ENCODE assay signal across 8 mouse cellular contexts in the genomic region with DNA sequence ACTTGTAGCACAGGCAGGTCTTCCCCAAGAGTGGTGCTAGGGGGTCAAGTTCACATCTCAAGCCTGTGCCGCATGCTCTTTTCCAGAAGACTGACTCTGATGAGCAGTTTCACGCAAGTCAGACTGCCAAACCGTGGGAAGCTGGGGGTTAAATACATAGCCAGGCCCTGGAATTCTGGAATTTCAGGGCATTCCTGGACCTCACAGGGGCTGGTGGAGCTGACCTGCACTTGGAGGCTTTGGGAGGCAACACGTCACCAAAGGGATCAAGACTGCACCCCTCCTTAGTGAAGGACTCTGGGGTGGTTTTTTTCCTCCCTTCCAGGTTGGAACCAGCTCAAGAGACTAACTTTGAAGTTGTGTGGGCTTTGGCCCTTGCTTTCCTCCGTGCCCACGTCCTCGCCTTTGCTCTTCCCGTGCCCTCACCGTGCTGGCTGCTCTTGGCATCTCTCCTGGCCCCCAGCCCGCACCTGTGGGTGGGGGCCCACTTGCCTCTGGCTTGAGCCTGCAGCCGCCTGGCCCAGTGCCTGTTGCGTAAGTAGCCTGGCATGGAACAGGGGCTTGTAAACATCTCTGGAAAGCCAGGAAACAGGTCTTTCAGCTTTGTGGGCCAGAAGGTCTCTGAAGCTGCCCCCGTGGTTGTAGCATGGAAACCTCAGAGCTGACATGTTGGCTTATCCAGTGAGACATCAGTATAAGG. TPM values are rescaled to one million over a fixed set of nuclear protein-coding genes. Genes with fewer than 3 reads are reported as not detected.
A peak's percentile ranks its signal among the peaks of the same experiment; 100 is the strongest.
DNase-seq lines count a peak whose midpoint lies in the region; ATAC-seq and TF ChIP-seq lines count a peak whose summit lies in the region.

No protein-coding gene starts in this region.

- DNase-seq in cerebellum, postnatal 10 days, result peak; percentile 62 to 72
- DNase-seq in cerebellum, postnatal 25 days, result no peak
- DNase-seq in Patski (ENCODE audit: low read depth, low spot score), result no peak
- DNase-seq in heart, postnatal 36 days, result peak; percentile 52 to 54
- DNase-seq in lung, postnatal 10 days, result peak; percentile 86
- no peak for DNase-seq in cerebellum, postnatal 36 days

- intact Hi-C loops in heart, postnatal 36 days (cut with DNase I), result no loop called here

- in situ Hi-C loops in Patski (cut with MboI; ENCODE audit: low pct_unique_long_range_greater_than_20kb), result no loop called here

- ATAC-seq in Patski, result peak; percentile 54
- no peak for ATAC-seq in CD4-positive, CD25-positive, alpha-beta regulatory T cell, adult 4 months
- no peak for ATAC-seq in megakaryocyte, adult 5-6 weeks (ENCODE audit: poor library complexity, severe bottlenecking)

- TF ChIP-seq CTCF in Patski (IDR thresholded peaks at IDR 0.05), result no peak

- no peaks in the 10 kb centered on the region for H3K27me3 ChIP-seq in Patski

- CTCF ChIA-PET in Patski (lab: Charles Lee), result interaction anchor here (1.0 kb wide), 1 partner anchor 92 kb away, joined by 3 read pairs; no protein-coding TSS in a partner anchor

- POLR2A ChIA-PET in Patski (lab: Charles Lee), result interaction anchor here (0.7 kb wide), 1 partner anchor 30 kb away, joined by 3 read pairs; no protein-coding TSS in a partner anchor

RNA-seq across cellular contexts. Expression of a gene that starts 34.0 kb away (rescaled TPM):
- polyA plus RNA-seq in Patski (2021), result 87.8 TPM
- total RNA-seq in heart, postnatal 36 days (2021), result 10 to 100 TPM; 11.3 to 11.8 TPM
- 1 to 10 TPM in 1 of 2 experiments, under 1 TPM in 1; 0.19 to 1.3 TPM for polyA plus RNA-seq in CD4-positive, CD25-positive, alpha-beta regulatory T cell, adult 4 months (2017; shearing (Covaris generic))
- total RNA-seq in megakaryocyte, adult 5-6 weeks (2015), result 1.9 and 3.6 TPM in 2 replicates
- total RNA-seq in megakaryocyte, adult 5-6 weeks (2017), result 0.94 and 1.3 TPM in 2 replicates

Comparison
In these comparisons a context has a peak if more than half of its experiments do, and no peak if none do; other contexts are left out.
1. DNase-seq: peak in cerebellum, postnatal 10 days (2 of 2), heart, postnatal 36 days (2 of 2) and lung, postnatal 10 days (single experiment); none in cerebellum, postnatal 25 days (0 of 2), Patski (single experiment) and cerebellum, postnatal 36 days (0 of 2).